Mouse (Mus musculus) small intestine, adult 2 months (tissue): Measurements from ENCODE around the gene Plxdc1.

ENCODE experiments used
- CTCF ChIP-seq: fragments of 200-500 bp; IDR thresholded peaks from 2 replicates; pipeline ENCODE4 v1.5.1; 2012; ENCODE audit warnings: low read depth, mild to moderate bottlenecking, control low read depth, inconsistent platforms, low read length, moderate library complexity, mixed read lengths; ENCODE audit not compliant: insufficient replicate concordance, insufficient read length; ENCODE audit errors: extremely low read depth
- POLR2A ChIP-seq: fragments of 200-500 bp; IDR thresholded peaks from 2 replicates; pipeline ENCODE4 v1.6.1; 2012; ENCODE audit warnings: low read depth, mild to moderate bottlenecking, control low read depth, inconsistent platforms, low read length, moderate library complexity

DNA sequence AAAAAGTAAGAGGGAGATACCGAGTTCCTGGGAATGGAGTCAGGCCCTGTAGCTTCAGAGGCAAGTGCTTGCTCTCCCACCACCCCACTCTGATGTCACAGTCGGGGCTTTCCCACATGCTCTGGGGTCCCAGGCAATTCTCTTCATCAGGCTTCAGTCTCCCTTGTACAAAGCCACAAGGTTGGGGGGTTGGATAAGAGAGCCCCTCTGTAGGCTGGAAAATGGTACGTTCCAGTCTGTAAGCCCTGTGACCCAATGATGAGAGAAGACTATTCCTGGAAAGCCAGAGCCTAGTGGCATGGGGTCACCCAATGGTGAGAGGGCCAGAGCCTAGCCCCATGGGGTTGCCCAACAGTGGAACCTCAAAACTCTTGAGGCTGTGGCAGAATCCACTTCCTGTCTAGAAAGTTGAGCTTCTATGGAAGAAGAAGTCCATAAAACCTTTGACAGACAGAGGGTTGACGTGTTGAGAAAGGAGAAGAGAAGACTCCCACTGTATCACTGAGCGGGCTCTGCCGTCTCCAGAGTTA is 70.2 kb downstream of the Plxdc1 start:
- TF ChIP-seq POLR2A (no peak), CTCF (no peak)
